Mouse (Mus musculus) B cell, adult 2 months (primary cell): ENCODE results near the gene Hand1.

ENCODE experiments used
- DNase-seq, 2 experiments: peaks; one replicate each; pipeline ENCODE4 v3.0.0; 2022

Gene Hand1

DNA sequence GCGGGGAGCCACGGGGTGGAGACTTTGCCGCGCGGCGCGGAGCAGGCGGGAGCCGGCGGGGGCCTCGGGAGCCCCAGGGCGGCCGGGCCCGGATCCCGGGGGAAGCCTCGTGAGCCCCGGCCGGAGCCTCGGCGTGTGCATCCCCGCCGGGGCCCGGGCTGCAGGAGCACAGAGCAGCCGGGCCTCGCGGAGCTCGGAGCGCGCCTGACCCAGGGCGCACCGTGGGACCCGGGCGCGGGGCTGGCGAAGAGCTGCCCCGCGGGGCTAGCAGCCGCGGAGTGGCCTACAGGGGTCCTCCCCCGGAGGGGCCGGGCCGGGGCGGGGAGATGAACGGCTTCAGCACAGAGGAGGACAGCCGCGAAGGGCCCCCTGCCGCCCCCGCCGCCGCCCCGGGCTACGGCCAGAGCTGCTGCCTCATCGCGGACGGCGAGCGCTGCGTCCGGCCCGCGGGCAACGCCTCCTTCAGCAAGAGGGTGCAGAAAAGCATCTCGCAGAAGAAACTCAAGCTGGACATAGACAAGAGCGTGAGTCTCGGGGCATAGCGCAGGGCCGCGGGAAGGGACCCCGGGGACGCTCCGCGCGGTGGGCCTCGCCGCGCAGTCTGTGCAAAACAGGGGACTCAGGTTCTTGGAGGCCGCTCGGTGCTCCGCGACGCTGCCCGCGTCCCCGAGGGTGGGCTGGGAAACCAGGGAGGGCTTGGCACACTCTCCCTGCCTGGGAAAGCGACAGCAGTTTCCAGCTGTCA lies 30.7 kb downstream of the Hand1 start:
- DNase-seq: peak; percentile 48 to 55

DNA sequence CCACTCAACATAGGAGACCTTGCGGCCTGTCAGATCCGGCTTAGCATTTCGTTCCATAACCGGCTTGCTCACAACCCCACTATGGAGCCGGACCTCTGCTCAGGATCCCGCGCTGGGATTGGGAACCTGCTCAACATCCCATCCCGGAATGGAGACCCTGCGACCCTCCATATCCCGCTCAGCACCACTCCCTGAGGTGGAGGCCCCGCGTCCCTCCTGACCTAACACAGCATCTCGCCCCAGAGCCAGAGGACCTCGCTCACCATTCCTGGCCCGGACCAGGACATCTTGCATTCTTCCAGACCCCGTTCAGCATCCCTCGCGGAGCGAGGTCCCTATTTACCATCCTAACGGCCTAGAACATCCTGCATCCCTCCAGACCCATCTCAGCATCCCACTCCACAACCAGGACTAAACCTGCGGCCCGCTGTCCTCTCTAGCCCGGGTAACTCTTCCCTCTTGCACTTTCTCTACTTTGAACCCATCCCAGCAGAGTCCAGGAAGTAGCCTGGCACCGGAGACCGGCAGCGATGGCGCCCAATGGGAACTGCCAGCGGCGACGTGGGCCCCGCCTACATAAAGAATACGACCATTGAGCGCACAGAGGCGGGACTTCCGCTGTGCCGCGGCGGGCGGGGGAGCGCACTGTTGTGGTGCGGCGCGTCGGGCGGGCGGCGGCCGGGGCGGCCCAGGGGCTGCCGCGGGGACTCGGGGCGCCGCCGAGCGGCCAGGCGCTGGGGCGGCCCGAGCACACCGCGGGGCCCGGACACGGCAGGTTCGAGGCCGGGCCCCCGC lies 31.4 kb downstream of the Hand1 start, which contains the start of gene Sap30l:
Gene Sap30l (plus strand): TSS at position 667 of the 795 bp plus-strand sequence.
- peak; percentile 97 for DNase-seq

DNA sequence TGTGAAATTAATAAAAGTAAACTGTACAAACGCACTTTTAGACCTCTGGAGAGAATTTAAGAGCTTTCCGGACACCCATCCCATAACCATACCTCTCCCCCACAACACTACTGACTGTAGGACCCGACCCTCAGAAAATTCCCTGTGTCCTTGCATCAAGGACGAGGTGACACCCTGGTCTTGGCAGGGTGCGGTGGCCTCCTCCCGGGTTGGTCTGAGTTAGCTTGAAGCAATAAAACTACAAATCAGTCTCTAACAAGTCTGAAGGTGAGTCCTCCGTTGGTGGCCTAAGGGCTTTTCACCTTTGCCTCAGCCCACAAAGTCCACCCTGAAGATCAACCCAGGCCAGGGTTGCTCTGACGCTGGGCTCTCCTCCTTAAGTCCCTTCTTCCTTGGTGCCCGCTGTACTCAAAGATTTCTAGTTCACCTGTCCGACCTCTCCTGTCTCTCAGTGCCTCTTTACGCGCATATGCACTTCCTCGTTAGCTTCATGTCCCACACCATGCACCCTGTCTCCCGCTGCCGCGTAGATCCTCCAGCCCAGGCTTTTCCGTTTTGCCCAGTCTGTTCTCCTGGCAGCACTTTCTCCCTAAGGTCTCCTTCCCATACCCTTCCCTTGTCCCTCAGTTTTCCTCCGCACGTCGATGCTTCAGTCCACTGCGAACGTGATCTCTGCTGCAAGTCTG lies 32.2 kb downstream of the Hand1 start:
- peak; percentile 32 to 36 for DNase-seq

DNA sequence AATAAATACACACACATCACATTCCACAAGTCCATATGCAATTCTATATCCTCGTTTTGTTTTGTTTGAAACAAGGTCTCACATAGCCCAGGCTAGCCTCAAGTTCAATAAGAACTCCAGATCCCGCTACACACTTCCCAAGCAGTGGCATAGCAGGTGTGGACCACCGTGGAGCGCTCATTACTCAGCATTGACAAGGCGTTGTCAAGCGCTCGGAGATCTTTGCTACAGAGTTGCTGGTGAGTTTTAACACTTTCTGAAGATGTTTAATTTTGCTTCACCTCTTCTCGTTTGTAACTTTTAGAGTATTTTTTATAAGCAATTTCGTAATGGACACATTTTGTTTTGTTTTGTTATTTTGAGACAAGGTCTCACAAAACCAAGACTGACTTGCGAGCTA lies 33.2 kb downstream of the Hand1 start:
- DNase-seq: no peak

GRCm38 (mm10) chr11:57797828-57798227 lies 34.8 kb downstream of the Hand1 start:
- DNase-seq: no peak

- DNase-seq: no peak
Measured at GRCm38 (mm10) chr11:57795086-57795485, 37.5 kb downstream of the Hand1 start.

DNA sequence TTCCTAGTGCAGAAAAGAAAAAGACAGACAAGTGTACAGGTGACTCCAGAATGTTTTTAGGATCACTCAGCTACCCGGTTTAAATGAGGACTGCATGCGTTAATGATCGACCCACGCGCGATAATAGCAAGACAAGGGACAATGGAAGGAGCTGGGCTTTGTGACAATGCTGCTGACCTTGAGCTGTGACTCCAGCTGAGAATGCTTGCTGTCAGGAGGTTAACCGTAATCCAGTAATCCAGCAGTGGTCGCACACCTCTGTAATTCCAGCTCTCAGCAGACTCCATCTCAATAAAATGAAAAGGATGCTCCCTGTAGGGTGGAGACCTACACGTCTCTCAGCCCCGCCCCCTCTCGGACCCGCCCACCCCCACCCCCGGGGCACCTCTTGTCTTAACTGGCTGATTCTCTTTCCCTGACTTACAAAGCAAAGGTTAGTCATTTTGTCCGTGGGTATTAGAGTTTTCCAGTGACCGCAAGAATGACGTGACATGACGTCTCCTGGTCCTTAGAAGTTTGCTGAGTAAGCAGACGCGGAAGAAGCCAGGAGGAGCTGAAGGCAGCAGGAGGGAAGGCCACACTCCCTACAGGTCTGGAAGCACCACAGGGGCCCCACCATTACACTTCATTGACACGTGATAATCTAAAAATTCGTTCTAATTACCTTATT lies 41.6 kb downstream of the Hand1 start:
- DNase-seq: no peak

DNA sequence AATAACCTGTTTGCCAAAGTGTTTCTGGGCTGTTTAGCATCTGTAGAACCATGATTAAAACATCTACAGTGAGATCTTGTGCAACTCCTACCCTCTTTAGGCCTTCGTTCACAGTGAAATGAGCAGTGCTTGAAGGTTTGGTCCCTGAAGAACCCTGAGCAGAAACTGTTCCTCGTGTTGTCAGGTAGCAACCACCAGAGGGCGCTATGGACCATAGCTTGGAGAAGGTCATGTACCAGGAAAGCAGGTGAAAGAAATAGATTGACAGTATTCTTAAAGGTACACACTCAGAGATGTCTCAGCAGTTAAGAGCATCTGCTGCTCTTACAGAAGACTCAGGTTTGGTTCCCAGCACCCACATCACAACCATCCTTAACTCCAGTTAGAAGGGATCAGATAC lies 44.7 kb downstream of the Hand1 start:
- DNase-seq: peak; percentile 82 to 83

DNA sequence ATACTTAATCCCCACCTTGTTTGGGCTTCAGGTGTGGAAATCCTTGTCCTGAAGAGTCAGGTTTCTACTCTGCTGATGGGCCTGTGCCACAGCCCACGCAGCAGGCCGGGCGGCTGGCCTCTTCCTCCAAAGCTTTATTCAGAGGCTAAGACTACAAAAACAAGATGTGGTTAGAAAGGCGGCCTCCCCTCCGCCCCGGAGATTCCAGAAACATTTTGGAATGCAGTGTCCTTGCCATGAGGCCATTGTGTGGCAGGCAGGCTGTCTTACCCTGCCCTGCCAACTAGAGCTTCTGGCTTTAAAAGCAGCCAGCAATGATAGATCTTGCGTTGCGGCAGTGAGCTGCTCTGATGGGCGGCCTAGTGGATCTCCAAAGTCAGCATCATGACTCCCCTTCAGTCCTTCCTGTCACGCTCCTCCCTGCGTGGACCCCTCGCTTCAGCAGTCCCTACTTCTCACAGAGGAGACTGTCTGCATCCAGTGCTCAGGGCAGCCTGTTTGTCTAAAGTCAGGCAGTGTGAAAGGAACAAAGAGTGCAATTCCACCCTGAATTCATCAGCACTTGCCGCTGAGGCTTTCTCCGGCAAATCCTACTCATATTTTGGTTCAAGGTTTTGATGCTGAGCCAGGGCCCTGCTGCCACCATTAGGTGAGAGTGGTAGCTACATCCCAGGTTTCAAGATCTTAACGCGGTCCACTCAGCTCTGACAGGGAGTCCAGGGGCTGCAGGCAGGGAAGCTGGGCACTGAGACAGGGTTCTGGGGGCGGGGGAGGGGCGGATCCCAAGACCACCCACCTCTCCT lies 45.8 kb downstream of the Hand1 start:
- peak in 1 of 2 experiments; percentile 11 for DNase-seq

- DNase-seq: no peak
Measured at GRCm38 (mm10) chr11:57779824-57780223, 52.8 kb downstream of the Hand1 start.
